ENCODE assay signal across 21 mouse cellular contexts in genomic region chr1:120801980-120802364, GRCm38 (mm10).
"Had no signal": no experiment of that assay in that cellular context is flagged by ENCODE, and none has a peak within 500 bp of the region (broad histone marks: within the 10 kb centered on the region; RNA-seq: fewer than 3 reads in every experiment).

No protein-coding gene starts in this region.

- H3K36me3 ChIP-seq: limb, embryonic 10.5 days; limb, embryonic 13.5 days; liver, embryonic 12.5 days; liver, embryonic 15.5 days; lung, embryonic 15.5 days; neural tube, embryonic 12.5 days; neural tube, embryonic 15.5 days had no signal

- DNase-seq: kidney, adult 18-20 months; kidney, adult 9 months; kidney, postnatal 14 days; kidney, postnatal 4 days; liver; lung, adult 18-20 months; lung, postnatal 10 days; lung, postnatal 36 days; right cerebral cortex, adult 18-20 months; right cerebral cortex, postnatal 25 days; thymus, adult 18-20 months; thymus, postnatal 36 days had no signal

- H3K27ac ChIP-seq: limb, embryonic 10.5 days; limb, embryonic 13.5 days; liver, embryonic 12.5 days; liver, embryonic 15.5 days; lung, embryonic 15.5 days; neural tube, embryonic 12.5 days; neural tube, embryonic 15.5 days had no signal

- H3K4me1 ChIP-seq: limb, embryonic 10.5 days; limb, embryonic 13.5 days; liver, embryonic 12.5 days; liver, embryonic 15.5 days; lung, embryonic 15.5 days; megakaryocyte, embryonic 14.5 days; neural tube, embryonic 12.5 days; neural tube, embryonic 15.5 days had no signal

- ATAC-seq: intestine, embryonic 16.5 days; liver, embryonic 12.5 days had no signal

- H3K9ac ChIP-seq: limb, embryonic 13.5 days; liver, embryonic 12.5 days; liver, embryonic 15.5 days; lung, embryonic 15.5 days; neural tube, embryonic 12.5 days; neural tube, embryonic 15.5 days had no signal

- H3K4me3 ChIP-seq: limb, embryonic 10.5 days; limb, embryonic 13.5 days; liver, embryonic 12.5 days; liver, embryonic 15.5 days; lung, embryonic 15.5 days; megakaryocyte, embryonic 14.5 days; neural tube, embryonic 12.5 days; neural tube, embryonic 15.5 days had no signal

- H3K9me3 ChIP-seq: limb, embryonic 10.5 days; limb, embryonic 13.5 days; liver, embryonic 12.5 days; liver, embryonic 15.5 days; lung, embryonic 15.5 days; neural tube, embryonic 12.5 days; neural tube, embryonic 15.5 days had no signal

- H3K27me3 ChIP-seq: liver, embryonic 12.5 days; liver, embryonic 15.5 days; lung, embryonic 15.5 days; megakaryocyte, embryonic 14.5 days; neural tube, embryonic 12.5 days; neural tube, embryonic 15.5 days had no signal

- H3K4me2 ChIP-seq: limb, embryonic 13.5 days; liver, embryonic 12.5 days; liver, embryonic 15.5 days; lung, embryonic 15.5 days; neural tube, embryonic 12.5 days; neural tube, embryonic 15.5 days had no signal
